Mouse (Mus musculus) heart, embryonic 16.5 days (tissue): ENCODE measurements around the gene Tmem123. TPM values are rescaled to one million over a fixed set of nuclear protein-coding genes. Genes with fewer than 3 reads are reported as not detected.

ENCODE experiments used
- ATAC-seq: fragments of 200-750 bp; cut with Nextera tagmentation; replicated peaks from 2 replicates; pipeline ENCODE4 v1.8.0; 2017; ENCODE audit warnings: moderate number of reproducible peaks; ENCODE audit not compliant: insufficient read depth, low FRiP score; ENCODE audit errors: extremely low read depth
- H3K27ac ChIP-seq: fragments of 300-500 bp; sonication (generic); 2 replicates; pipeline ENCODE4 v1.5.1; 2014; ENCODE audit warnings: mild to moderate bottlenecking, low read length, control low read depth, moderate library complexity
- H3K27me3 ChIP-seq: fragments of 300-500 bp; sonication (generic); 2 replicates; pipeline ENCODE4 v1.6.1; 2014; ENCODE audit warnings: low read length, mixed read lengths; ENCODE audit not compliant: control insufficient read depth, insufficient read depth
- H3K36me3 ChIP-seq: fragments of 300-500 bp; sonication (generic); 2 replicates; pipeline ENCODE4 v1.6.1; 2014; ENCODE audit not compliant: control insufficient read depth, insufficient read depth
- H3K4me1 ChIP-seq: fragments of 300-500 bp; sonication (generic); 2 replicates; pipeline ENCODE4 v1.6.1; 2014; ENCODE audit warnings: low read length, mixed read lengths; ENCODE audit not compliant: control insufficient read depth, insufficient read depth
- H3K4me2 ChIP-seq: fragments of 300-500 bp; sonication (generic); 2 replicates; pipeline ENCODE4 v1.6.1; 2014; ENCODE audit warnings: low read depth, mild to moderate bottlenecking, control low read depth, low read length
- H3K4me3 ChIP-seq: fragments of 300-500 bp; sonication (generic); 2 replicates; pipeline ENCODE4 v1.5.1; 2014; ENCODE audit warnings: mild to moderate bottlenecking, control low read depth, low read length
- H3K9ac ChIP-seq: fragments of 300-500 bp; sonication (generic); 2 replicates; pipeline ENCODE4 v1.6.1; 2014; ENCODE audit warnings: low read length, control low read depth
- H3K9me3 ChIP-seq: fragments of 300-500 bp; sonication (generic); replicated peaks from 2 replicates; pipeline ENCODE4 v1.6.1; 2016; ENCODE audit warnings: low read length; ENCODE audit not compliant: control insufficient read depth
- WGBS: fragments of 180-500 bp; shearing (Covaris S2); extraction: QIAGEN DNeasy Blood & Tissue Kit; methylation state at CpG from one replicate; pipeline ENCODE4 v1.1.7; 2014; 5-methylcytosine and 5-hydroxymethylcytosine counted together
- polyA plus RNA-seq: library from polyadenylated mRNA; unstranded; fragments of >200 nt; fragmentation: Nextera tagmentation; extraction: Ambion mirVana; gene quantifications from 2 replicates; pipeline ENCODE4 v1.2.1, GENCODE M21; 2015

The Tmem123 gene
- polyA plus RNA-seq, 1 experiment from 2014 or later: 104 TPM

DNA sequence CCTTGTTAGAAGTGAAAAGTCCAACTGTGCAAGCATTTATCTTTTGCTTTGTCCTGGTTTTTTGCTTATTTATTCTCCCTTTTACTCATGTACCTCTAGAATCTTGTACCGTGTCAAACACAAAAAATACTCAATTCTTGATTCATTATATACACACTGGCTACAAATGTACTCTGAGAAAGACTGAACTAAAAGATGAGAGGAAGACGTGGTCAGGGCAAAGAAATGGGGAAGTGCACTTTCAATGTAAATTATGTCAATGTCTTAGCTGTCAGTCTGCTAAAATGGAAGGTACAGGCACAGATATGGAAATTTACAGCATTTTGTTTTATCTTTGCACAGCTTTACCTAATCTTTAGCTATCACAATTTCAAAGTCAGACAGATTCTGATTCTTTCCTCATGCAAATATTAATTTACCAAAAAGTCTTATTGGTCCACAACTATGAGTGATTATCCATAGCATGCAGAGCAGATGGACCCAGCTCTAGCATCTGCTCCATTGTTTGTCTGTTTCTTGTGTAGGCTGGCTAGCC is 7.9 kb upstream of the Tmem123 start:
- H3K9ac ChIP-seq: no peak overlapping the region
- H3K27me3 ChIP-seq: no peaks in the 10 kb centered on the region
- no peak overlapping the region for H3K4me2 ChIP-seq
- H3K4me1 ChIP-seq: no peaks in the 10 kb centered on the region
- H3K36me3 ChIP-seq: no peaks in the 10 kb centered on the region
- H3K4me3 ChIP-seq: no peak overlapping the region
- H3K27ac ChIP-seq: no peak overlapping the region
- WGBS: 73% methylated on average over 2 of the region's 2 CpGs
- H3K9me3 ChIP-seq: peaks cover 4% of the 10 kb centered on the region
- no peak for ATAC-seq

DNA sequence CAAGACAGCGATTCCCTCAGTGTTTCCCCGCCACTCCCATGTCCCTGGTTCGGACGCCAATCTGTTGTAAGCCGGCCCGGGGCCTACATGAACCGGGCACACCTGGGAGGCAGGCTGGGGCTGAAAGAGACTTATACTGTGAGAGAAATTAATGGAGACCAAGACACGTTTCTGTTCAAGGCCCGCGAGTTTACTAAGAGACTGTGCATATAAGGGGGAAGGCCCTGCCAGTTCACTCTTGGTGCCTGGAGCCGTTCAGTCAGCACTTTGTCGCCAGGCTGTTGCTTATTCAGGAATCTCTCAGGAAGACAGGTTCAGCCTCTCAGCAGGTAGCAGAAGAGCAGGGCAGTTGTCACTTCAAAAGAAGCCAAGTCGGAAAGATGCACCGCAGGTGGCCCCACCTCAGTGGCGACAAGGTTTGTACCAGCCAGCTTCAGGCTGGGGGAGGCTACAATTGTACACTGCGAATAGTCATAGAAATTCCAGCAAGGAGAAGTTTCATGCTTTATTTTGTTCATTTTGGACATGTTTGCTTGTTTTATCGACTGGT is 1.9 kb upstream of the Tmem123 start:
- H3K4me2 ChIP-seq: peak overlapping the region; percentile 11; the same call in 1 of the 2 replicates
- H3K9me3 ChIP-seq: peaks cover 4% of the 10 kb centered on the region
- H3K4me3 ChIP-seq: no peak overlapping the region
- no peak for ATAC-seq
- H3K4me1 ChIP-seq: peaks cover 20% of the 10 kb centered on the region
- no peak overlapping the region for H3K9ac ChIP-seq
- no peaks in the 10 kb centered on the region for H3K27me3 ChIP-seq
- no peaks in the 10 kb centered on the region for H3K36me3 ChIP-seq
- H3K27ac ChIP-seq: no peak overlapping the region
- WGBS: 56% methylated on average over 17 of the region's 17 CpGs

DNA sequence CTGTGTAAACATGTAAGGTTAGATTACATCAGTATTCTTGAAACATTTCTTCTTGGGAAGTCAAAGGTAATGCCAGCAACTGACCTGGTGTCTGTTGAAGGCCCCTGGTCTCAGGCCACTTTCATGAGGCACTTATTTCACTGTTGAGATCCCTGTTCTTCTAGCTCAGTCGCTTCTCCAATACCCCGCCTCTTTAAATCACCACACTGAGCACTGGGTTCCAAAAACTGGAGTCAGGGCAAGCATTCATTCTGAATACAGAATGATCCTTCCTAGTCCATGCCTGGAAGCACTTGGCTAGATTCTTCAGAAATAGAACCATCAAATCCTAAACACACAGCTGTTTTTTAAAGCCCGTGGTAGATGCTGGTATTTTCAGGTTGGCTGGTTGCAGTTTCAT is 1.1 kb upstream of the Tmem123 start:
- H3K4me2 ChIP-seq: no peak overlapping the region

DNA sequence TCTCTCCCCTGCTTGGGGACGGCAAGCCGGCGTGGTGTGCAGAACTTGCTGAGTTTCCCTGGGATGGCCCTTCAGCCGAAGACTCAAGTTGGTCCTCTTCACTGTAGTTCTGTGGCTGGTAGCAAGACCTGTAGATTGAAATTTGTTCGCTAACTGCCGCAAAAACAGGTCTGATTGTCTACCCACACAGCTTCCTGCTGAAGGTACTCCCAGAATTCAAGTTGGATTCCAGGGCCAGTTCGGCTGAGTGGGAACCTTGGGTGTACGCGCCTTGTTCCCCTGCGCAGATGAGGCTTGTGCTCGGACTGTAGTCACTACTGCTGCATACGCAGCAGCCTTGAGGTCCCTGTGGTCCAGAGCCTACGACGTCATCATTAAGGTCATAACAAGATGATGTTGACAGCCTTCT is 626 bp downstream of the Tmem123 start:
- H3K36me3 ChIP-seq: peaks cover 3% of the 10 kb centered on the region; the same call in 1 of the 2 replicates
- H3K4me3 ChIP-seq: peak overlapping the region; percentile 90
- peaks cover 35% of the 10 kb centered on the region for H3K4me1 ChIP-seq
- no peak for ATAC-seq
- under 1% methylated on average over 14 of the region's 14 CpGs for WGBS
- no peaks in the 10 kb centered on the region for H3K9me3 ChIP-seq
- peak overlapping the region; percentile 93 for H3K27ac ChIP-seq
- H3K27me3 ChIP-seq: no peaks in the 10 kb centered on the region
- peak overlapping the region; percentile 84 for H3K4me2 ChIP-seq
- H3K9ac ChIP-seq: peak overlapping the region; percentile 94

More for the DNA sequence above, 1.1 kb upstream of the Tmem123 start:
- H3K27me3 ChIP-seq: no peaks in the 10 kb centered on the region
- no peak overlapping the region for H3K9ac ChIP-seq
- H3K36me3 ChIP-seq: no peaks in the 10 kb centered on the region
- WGBS: 90% methylated on average over 3 of the region's 3 CpGs
- H3K4me1 ChIP-seq: peaks cover 27% of the 10 kb centered on the region
- H3K27ac ChIP-seq: no peak overlapping the region
- peaks cover 4% of the 10 kb centered on the region for H3K9me3 ChIP-seq
- H3K4me3 ChIP-seq: no peak overlapping the region
- ATAC-seq: no peak

DNA sequence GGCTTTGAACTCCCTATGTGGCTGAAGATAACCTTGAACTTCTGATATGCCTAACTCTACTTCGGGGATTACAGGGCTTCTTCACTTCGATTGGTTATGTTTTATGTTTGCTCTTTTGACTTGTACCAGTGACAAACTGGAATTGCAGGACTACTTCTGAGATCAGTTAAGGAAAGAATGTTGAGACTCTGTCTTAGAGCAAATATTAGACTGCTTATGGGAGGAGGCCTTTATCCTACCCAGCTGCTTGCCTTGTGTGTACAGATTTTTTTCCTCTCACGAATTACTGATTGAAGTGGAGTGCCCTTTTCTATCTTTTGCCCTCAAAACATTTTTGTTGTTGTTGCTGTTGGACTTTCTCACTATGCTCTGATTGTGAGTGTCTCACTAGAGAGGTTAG is 1.4 kb downstream of the Tmem123 start:
- H3K4me2 ChIP-seq: peak overlapping the region; percentile 84
- peaks cover 43% of the 10 kb centered on the region for H3K4me1 ChIP-seq
- H3K36me3 ChIP-seq: peaks cover 3% of the 10 kb centered on the region; the same call in 1 of the 2 replicates
- ATAC-seq: no peak
- 32% methylated on average over 3 of the region's 3 CpGs for WGBS
- H3K27me3 ChIP-seq: no peaks in the 10 kb centered on the region
- H3K27ac ChIP-seq: peak overlapping the region; percentile 93; the same call in 1 of the 2 replicates
- H3K4me3 ChIP-seq: peak overlapping the region; percentile 90
- H3K9ac ChIP-seq: peak overlapping the region; percentile 94
- no peaks in the 10 kb centered on the region for H3K9me3 ChIP-seq

DNA sequence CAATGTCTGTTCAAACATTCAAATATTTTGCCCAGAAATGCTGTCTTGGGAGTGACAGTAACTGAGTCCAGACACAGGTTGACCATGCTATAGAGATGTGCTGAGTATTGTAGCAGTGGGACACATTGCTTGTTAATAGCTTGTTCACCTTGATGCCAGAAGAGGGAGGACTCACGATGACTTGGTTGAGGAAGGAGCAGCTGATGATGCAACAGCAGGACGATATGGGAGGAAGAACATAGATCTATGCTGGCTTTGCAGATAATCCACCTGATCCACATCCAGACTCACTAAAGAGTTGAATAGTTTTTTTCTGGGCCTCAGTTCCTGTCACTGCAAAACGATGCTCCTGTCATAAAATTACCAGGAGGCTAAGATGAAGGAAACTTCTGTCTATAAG is 2.7 kb downstream of the Tmem123 start:
- no peaks in the 10 kb centered on the region for H3K27me3 ChIP-seq
- H3K4me2 ChIP-seq: no peak overlapping the region
- peaks cover 48% of the 10 kb centered on the region for H3K4me1 ChIP-seq
- no peak overlapping the region for H3K27ac ChIP-seq
- ATAC-seq: no peak
- H3K9ac ChIP-seq: no peak overlapping the region
- H3K36me3 ChIP-seq: peaks cover 3% of the 10 kb centered on the region; the same call in 1 of the 2 replicates
- no peaks in the 10 kb centered on the region for H3K9me3 ChIP-seq
- 53% methylated on average over 3 of the region's 3 CpGs for WGBS
- no peak overlapping the region for H3K4me3 ChIP-seq

DNA sequence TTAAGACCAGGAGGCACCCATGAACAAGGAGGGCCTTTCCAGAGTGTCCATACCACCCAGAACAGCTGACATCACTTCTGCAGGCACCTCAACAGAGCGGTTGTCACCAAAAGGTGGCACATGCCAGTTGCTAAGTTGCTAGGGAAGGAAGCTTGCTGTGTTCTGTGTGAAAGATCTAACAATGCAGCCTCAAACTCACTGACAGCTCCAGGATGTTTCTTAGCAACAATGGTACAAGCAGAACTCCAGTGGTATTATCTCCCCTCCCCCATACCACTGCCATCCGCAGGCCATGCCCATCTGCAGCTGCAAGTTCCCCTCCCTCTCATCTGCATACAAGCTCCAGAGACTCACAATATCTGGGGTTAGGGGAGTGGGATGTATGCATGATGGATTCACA is 3.7 kb downstream of the Tmem123 start:
- Histone ChIP-seq H3K9ac (no peak overlapping the region), H3K4me1 (peaks cover 56% of the 10 kb centered on the region), H3K9me3 (no peaks in the 10 kb centered on the region), H3K36me3 (peaks cover 3% of the 10 kb centered on the region; the same call in 1 of the 2 replicates), H3K4me2 (no peak overlapping the region), H3K27me3 (no peaks in the 10 kb centered on the region), H3K27ac (no peak overlapping the region), H3K4me3 (no peak overlapping the region)
- no peak for ATAC-seq
- 29% methylated on average over 2 of the region's 2 CpGs for WGBS

DNA sequence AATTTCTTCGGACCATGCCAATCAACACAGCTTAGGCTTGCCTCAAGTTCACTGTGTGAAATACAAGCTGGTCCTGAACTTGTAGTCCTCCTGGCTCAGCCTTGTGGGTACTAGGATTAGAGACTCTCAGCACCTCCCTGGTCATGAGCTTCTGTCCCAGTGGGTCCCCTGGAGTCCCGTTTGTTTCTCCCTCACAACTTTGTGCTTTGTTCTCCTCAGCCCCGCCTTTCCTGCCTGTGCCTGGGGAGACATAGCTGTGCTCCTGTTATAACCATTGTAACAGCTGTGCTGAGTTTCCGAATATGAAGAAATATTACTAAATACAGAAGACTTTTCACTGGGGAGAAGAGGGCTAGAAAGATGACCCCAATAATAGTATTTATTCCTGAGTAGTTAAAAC is 5.2 kb downstream of the Tmem123 start:
- H3K4me3 ChIP-seq: no peak overlapping the region
- peaks cover 55% of the 10 kb centered on the region for H3K4me1 ChIP-seq
- H3K27ac ChIP-seq: peak overlapping the region; percentile 17; the same call in 1 of the 2 replicates
- H3K36me3 ChIP-seq: peaks cover 9% of the 10 kb centered on the region; the same call in 1 of the 2 replicates
- no peak for ATAC-seq
- H3K27me3 ChIP-seq: no peaks in the 10 kb centered on the region
- H3K9me3 ChIP-seq: no peaks in the 10 kb centered on the region
- no peak overlapping the region for H3K9ac ChIP-seq
- 64% methylated on average over 4 of the region's 4 CpGs for WGBS
- no peak overlapping the region for H3K4me2 ChIP-seq

DNA sequence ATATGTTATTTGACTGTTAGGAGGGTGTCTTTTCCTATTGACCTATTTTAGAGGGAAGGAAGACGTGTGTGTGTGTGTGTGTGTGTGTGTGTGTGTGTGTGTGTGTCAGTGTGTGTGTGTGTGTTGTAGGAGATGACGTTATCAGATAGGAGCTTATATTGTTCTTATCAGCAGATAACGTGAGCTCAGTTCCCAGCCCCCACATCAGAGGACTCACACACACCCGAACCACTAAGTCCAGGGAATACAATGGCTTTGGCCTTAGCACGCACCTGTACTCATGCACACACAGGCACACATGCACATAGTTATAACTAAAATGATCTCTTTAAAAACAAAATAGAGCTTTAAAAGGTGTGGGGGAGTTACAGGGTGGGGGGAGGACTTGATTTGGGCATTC is 5.7 kb downstream of the Tmem123 start:
- no peak for ATAC-seq
- WGBS: 73% methylated on average over 5 of the region's 5 CpGs
- no peaks in the 10 kb centered on the region for H3K9me3 ChIP-seq
- no peak overlapping the region for H3K9ac ChIP-seq
- H3K4me3 ChIP-seq: no peak overlapping the region
- H3K4me2 ChIP-seq: peak overlapping the region; percentile 4; the same call in 1 of the 2 replicates
- peaks cover 9% of the 10 kb centered on the region; the same call in 1 of the 2 replicates for H3K36me3 ChIP-seq
- H3K27ac ChIP-seq: peak overlapping the region; percentile 63; the same call in 1 of the 2 replicates
- no peaks in the 10 kb centered on the region for H3K27me3 ChIP-seq
- H3K4me1 ChIP-seq: peaks cover 56% of the 10 kb centered on the region
